Mouse (Mus musculus) myocyte (in vitro differentiated cells): ENCODE measurements at regions not wholly inside any gene's neighbourhood (a gene's known extent, or its start where the extent isn't known, plus 50 kb on each side); places are given as distances from the start of the nearest gene placed in this dataset.

Experiments used
- CEBPB ChIP-seq: IDR thresholded peaks from 2 replicates; pipeline ENCODE4 v1.6.1; 2011; ENCODE audit warnings: mild to moderate bottlenecking, moderate library complexity; ENCODE audit not compliant: poor library complexity, insufficient read depth, severe bottlenecking
- E2F4 ChIP-seq: IDR thresholded peaks from one replicate; pipeline ENCODE4 v1.6.1; 2011; ENCODE audit warnings: mild to moderate bottlenecking, control low read depth, moderate library complexity; ENCODE audit not compliant: insufficient read depth
- MAX ChIP-seq: IDR thresholded peaks from one replicate; pipeline ENCODE4 v1.6.1; 2011; ENCODE audit warnings: low read depth, mild to moderate bottlenecking, control low read depth
- MYOD1 ChIP-seq, 3 experiments: IDR thresholded peaks; one replicate each; pipeline ENCODE4 v1.6.1; 2011; ENCODE audit warnings: control low read depth in 2 of 3, low read depth in 2 of 3, mild to moderate bottlenecking in 2 of 3, moderate library complexity in 1 of 3; ENCODE audit not compliant: insufficient read length in 2 of 3, control insufficient read depth in 1 of 3
- MYOG ChIP-seq, 3 experiments: IDR thresholded peaks; one replicate each; pipeline ENCODE4 v1.6.1; 2011; ENCODE audit warnings: control low read depth in 2 of 3, low read depth in 2 of 3, mild to moderate bottlenecking in 2 of 3; ENCODE audit not compliant: insufficient read length in 2 of 3, control insufficient read depth in 1 of 3, insufficient read depth in 1 of 3
- POLR2A ChIP-seq: IDR thresholded peaks from one replicate; pipeline ENCODE4 v1.6.1; 2011; ENCODE audit warnings: low read depth, mild to moderate bottlenecking, control low read depth, moderate library complexity; ENCODE audit not compliant: insufficient read length
- POLR2AphosphoS2 ChIP-seq: IDR thresholded peaks from one replicate; pipeline ENCODE4 v1.6.1; 2011; ENCODE audit warnings: low read depth, control low read depth; ENCODE audit not compliant: insufficient read length
- REST ChIP-seq: IDR thresholded peaks from one replicate; pipeline ENCODE4 v1.6.1; 2011; ENCODE audit warnings: mild to moderate bottlenecking, control low read depth, moderate library complexity; ENCODE audit not compliant: insufficient read depth, insufficient read length
- SRF ChIP-seq: IDR thresholded peaks from one replicate; pipeline ENCODE4 v1.6.1; 2011; ENCODE audit warnings: low read depth; ENCODE audit not compliant: control insufficient read depth, insufficient read length
- TCF12 ChIP-seq: IDR thresholded peaks from one replicate; pipeline ENCODE4 v1.6.1; 2011; ENCODE audit warnings: mild to moderate bottlenecking, control low read depth; ENCODE audit not compliant: poor library complexity, insufficient read depth, severe bottlenecking
- TCF3 ChIP-seq: IDR thresholded peaks from one replicate; pipeline ENCODE4 v1.6.1; 2011; ENCODE audit warnings: low read depth, control low read depth; ENCODE audit not compliant: insufficient read length
- USF1 ChIP-seq: IDR thresholded peaks from one replicate; pipeline ENCODE4 v1.6.1; 2011; ENCODE audit warnings: low read depth, mild to moderate bottlenecking, control low read depth, moderate library complexity

DNA sequence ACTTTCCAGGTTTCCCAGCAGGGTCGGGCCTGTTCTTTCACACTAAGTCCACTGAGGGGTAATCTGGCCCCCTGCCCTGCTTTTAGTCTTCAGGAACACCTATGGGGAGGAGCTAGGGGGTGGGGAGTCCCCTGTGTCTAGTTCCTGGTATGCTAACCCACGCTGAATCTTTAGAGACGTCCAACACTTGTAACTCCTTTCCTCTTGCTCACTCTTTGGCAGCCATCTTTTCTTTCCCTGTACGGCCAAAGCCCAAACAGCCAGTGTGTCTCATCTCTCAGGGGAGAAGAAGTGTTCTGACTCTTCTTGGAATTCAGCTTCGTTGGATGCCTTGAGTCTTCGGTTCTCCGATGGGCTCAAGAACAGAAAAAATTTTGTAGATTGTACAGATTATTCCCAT lies 68.4 kb upstream of the Lnx1 start:
- TF ChIP-seq TCF12 (no peak), CEBPB (no peak), POLR2A (no peak), MYOG (IDR thresholded peaks at IDR 0.05; ENCODE audit: control insufficient read depth in 1 of 3, insufficient read depth in 1 of 3, insufficient read length in 2 of 3, low read depth in 2 of 3) (no peak), USF1 (no peak), MAX (no peak), SRF (no peak), MYOD1 (IDR thresholded peaks at IDR 0.05; ENCODE audit: control insufficient read depth in 1 of 3, insufficient read length in 2 of 3, low read depth in 2 of 3) (no peak), POLR2AphosphoS2 (no peak), E2F4 (no peak), REST (no peak), TCF3 (no peak)
